Mouse (Mus musculus): Measurements from ENCODE around the gene Xrra1.

DNA sequence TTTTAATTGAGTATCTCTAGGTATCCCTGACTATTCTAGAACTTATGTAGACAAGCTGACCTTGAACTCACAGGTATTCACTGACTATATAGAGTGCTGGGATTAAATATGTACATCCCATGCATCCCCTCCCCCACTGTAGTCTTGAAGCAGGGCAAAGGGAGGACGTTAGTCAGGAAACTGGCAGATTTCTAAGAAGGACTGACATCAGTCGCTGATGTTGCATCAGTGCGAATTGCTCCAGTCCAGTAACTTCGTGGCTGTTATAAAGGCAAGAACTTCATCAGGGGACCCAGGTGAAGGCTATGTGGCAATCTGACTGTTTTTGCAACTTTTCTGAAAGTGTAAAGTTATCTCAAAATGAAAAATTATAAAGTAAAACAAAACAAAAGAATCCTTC lies 10.4 kb downstream of the Xrra1 start:
- TF ChIP-seq CTCF (IDR thresholded peaks at IDR 0.05; ENCODE audit: low read depth, low read length): no peak
- no peak for TF ChIP-seq POLR2A (IDR thresholded peaks at IDR 0.05; ENCODE audit: insufficient read depth, low read length)
- TF ChIP-seq EP300 (IDR thresholded peaks at IDR 0.05; ENCODE audit: insufficient read depth, low read depth, low read length): no peak
